Mouse (Mus musculus): ENCODE results near the gene Med4.

The Med4 gene

GRCm38 (mm10) chr14:73509765-73510423, at the start of gene Med4:
Gene Med4 (plus strand): TSS chr14:73510025.
- peak; percentile 89 to 93 for DNase-seq (ENCODE audit: low spot score in 2 of 2)

GRCm38 (mm10) chr14:73460514-73461134, 49.2 kb upstream of the Med4 start:
- no peak for DNase-seq (ENCODE audit: low spot score in 2 of 2)

DNA sequence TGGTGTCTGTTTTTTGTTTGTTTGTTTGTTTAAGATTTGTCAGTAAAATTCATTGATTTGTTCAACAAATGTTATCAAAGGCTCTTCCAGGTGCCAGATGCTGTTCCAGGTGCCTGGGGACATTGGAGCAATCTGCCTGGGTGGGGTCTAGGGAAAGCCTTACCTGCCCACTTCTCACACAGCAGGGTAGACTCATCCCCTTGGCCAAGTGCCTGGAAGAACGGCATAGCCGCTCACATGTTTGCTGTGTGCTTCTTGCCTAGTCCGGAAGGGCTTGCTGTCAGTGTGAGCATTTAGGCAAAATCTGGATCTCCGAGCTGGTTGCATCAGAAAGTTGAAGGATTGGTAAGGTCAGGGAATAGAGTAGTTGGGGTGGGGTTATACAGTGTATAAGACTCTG, 47.6 kb upstream of the Med4 start:
- DNase-seq (ENCODE audit: low spot score in 2 of 2), result no peak

- no peak for DNase-seq (ENCODE audit: low spot score in 2 of 2)
Observed at GRCm38 (mm10) chr14:73467697-73468096, 42.1 kb upstream of the Med4 start.

DNA sequence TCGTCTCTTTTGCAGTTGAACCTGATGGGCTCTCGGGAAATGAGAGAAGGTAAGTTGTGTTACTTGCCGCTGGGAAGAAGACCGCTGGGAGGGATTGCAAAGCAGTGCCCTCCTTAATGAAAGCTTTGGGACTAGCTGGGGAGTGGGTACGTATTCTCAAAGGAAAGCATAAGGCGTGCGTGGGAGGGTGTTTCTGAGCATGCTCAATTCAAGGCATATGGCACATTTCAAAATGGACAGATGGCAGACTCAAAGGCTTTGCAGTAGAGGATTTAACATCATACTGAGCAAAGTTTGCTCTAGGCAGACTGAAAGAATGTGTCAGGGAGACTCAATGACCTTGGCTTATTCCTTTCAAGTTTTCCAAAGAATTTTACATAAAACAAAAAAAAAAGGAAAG, 40.3 kb upstream of the Med4 start:
- peak; percentile 41 to 54 for DNase-seq (ENCODE audit: low spot score in 2 of 2)

GRCm38 (mm10) chr14:73470593-73470992, 39.2 kb upstream of the Med4 start:
- DNase-seq (ENCODE audit: low spot score in 2 of 2), result no peak

DNA sequence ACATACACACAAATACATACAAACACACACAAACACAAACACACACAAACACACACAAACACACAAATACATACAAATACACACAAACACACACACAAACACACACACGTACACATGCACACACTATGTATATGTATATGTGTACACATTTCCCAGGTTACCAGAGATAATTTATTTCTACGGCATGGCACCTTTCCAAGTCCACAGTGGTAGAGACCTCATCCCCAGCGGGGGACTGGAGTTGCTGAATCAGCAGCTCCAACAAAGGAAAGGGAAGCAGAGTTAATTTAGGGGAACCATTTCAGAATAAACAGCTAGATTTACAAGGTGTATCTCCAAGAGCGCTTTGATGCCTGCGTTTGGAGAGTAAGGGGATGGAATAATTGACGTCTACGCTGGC, 37.6 kb upstream of the Med4 start:
- DNase-seq (ENCODE audit: low spot score in 2 of 2), result no peak

DNA sequence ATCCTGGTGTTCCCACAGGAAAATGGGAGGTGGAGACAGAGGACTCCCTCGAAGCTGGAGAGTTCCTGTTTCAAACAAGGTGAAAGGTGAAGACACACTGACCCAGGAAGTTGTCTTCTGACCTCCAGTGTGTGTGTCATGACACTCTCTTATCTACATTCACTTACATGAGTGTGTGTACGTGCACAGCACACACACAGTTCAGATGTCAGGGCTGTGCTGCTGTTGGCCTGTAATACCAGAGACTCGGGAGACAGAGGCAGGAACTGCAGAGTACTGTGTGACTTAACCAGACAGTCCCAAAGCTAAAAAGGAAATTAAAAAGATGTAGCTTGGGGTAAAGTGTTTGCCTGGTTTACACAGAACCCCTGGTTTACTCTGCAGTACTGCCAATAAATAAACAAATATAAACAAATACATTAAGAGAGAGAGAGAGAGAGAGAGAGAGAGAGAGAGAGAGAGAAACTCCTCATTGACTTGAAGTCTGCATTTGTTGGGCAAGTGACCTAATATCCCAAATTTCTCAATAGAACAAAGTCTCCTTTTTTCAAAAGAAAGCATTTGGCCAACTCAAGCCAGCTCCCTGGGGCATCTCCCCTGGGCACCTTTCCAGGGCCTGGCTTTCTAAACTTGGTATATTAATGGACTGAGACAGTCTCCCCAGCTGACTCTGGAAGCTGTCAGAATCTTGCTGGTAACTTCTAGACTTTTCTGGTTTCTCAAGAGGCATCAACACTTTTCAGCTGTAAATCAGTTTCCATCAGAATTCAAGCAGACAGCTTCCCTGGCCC, 36.0 kb upstream of the Med4 start:
- no peak for DNase-seq (ENCODE audit: low spot score in 2 of 2)

DNA sequence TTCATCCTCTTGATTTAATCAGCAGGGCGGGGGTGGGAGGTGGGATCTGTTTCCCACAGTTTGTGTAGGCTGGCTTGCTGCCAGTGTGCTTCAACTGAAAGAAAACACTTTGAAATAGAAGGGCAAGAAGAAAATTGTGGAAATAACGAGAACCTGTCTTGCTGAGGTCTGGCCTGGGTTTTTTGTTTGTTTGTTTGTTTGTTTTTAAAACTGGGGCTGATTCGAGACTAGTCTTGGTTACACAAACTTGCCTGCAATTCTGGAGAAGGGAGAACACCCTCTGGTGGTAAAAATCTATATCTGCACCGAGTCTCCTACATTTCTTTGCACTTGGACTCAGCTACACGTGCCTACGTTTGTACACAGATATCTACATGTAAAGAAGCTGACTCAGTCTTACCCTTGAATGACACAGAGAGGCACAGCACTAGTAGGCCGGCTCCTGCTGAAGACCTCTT, 35.2 kb upstream of the Med4 start:
- peak in 1 of 2 experiments; percentile 33 for DNase-seq (ENCODE audit: low spot score in 2 of 2)

DNA sequence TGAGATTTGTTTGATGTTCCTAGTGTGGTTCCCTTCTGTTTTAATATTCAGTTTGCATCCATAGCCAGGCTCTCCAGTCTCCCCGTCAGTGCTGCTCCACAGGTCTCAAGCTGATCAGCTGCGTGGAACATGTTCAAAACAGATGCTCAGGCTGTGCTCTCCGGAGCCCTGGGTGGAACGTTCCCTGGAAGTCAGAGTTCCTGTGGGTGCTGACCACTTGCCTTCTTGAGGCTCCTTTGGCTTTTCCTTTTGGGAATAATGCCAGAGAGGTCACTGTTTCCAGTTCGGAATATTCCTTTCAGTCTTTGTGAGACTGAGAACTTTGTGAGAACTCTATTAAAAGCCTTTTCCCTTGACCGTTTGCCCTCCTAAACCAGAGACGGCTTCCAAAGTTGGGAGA, 34.3 kb upstream of the Med4 start:
- no peak for DNase-seq (ENCODE audit: low spot score in 2 of 2)

GRCm38 (mm10) chr14:73476361-73476934, 33.4 kb upstream of the Med4 start:
- no peak for DNase-seq (ENCODE audit: low spot score in 2 of 2)

DNA sequence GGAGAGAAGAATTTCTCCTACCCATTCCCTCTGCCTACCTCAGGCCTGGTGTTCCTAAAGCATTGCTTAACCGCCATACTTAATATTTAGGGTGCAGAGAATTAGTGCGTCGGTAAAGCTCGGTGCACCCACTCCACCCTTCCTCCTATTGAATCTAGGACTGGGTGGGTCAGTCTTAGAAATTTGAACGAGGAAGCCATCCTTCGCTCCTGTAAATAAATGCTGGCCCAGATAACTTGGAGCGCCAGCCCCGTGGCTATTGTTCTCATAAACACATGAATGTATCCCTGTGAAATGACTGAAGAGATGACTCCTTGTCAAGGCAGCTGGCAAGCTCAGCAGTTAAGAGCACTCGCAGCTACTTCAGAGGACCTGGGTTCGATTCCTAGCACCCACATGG, 32.7 kb upstream of the Med4 start:
- DNase-seq (ENCODE audit: low spot score in 2 of 2), result no peak

- DNase-seq (ENCODE audit: low spot score in 2 of 2), result no peak
Observed at GRCm38 (mm10) chr14:73478321-73478720, 31.5 kb upstream of the Med4 start.

- DNase-seq (ENCODE audit: low spot score in 2 of 2), result no peak
Observed at GRCm38 (mm10) chr14:73479771-73480170, 30.1 kb upstream of the Med4 start.

- DNase-seq (ENCODE audit: low spot score in 2 of 2), result no peak
Observed at GRCm38 (mm10) chr14:73483516-73484229, 26.2 kb upstream of the Med4 start.

DNA sequence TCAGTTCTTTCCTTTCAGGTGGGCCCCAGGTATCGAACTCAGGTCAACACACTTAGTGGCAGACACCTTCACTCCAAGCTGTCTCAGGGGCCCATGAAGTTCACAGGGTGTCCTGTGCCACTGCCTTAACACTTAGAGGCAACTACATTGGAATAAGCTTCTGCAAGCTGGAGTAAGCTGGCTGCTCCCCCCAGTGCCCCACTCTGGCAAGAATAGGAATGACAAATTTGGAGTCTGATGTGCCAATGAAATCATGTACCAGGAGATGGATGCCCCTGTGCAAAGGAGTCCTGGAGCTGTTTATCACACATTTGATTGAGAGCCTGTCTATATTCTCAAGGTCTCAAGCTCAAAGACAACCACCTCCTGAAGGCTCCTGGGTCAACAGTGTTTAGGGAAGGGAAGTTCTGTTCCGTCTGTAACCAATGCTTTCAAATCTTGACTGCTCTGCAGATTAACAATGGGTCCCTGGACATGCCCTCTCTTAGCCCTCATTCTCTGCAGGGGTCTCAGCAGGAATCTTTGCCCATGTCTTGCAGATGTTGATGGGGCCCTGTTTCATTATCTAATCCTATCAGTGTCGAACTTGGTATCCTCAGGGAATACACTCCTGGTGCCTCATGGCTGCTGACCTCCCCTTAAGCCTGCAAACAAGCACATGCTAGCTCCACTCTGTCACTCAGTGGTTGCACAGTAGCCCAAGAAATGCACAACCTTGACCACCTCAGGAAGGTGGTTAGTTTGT, 25.3 kb upstream of the Med4 start:
- no peak for DNase-seq (ENCODE audit: low spot score in 2 of 2)

- no peak for DNase-seq (ENCODE audit: low spot score in 2 of 2)
Observed at GRCm38 (mm10) chr14:73486641-73487040, 23.2 kb upstream of the Med4 start.

- DNase-seq (ENCODE audit: low spot score in 2 of 2), result no peak
Observed at GRCm38 (mm10) chr14:73493356-73493755, 16.5 kb upstream of the Med4 start.

DNA sequence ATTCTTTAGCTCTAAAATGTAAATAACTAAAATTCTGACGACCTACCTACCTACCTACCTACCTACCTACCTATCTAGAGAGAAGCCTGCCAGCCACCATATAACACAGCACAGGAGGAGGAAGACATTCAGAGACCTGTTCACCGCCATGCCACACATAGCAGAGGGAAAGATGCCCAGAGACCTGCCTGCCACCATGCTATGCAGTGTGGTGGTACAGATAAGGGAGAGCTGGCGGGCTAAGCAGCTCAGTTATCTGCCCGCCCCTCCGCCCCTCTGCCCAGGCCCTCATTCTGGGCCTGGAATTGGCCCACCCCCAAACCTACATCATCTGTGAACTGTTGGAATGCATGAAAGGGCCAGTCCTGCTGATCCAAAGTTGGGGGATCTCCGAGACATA, 15.7 kb upstream of the Med4 start:
- no peak for DNase-seq (ENCODE audit: low spot score in 2 of 2)

DNA sequence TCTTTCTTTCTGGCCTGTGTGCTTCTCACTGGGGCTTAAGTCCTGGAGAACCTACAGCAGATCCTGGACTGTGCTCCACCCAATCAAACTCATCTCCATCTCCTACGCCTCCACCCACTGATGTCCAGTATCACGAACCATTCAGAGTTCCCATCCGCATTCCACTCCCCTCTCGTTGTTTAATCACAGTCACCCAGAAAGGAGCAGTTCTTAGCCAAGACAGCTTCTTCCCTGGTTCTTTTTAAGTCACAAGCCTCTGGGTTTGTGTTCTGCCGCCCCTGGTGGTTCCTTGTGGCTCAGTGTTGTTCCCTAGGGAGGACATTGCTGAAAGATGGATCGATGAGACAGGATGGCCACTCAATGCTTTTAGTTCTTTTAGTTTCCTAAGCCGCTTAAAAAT, 14.1 kb upstream of the Med4 start:
- no peak for DNase-seq (ENCODE audit: low spot score in 2 of 2)

GRCm38 (mm10) chr14:73501283-73501682, 8.5 kb upstream of the Med4 start:
- no peak for DNase-seq (ENCODE audit: low spot score in 2 of 2)
